In the genomic region with DNA sequence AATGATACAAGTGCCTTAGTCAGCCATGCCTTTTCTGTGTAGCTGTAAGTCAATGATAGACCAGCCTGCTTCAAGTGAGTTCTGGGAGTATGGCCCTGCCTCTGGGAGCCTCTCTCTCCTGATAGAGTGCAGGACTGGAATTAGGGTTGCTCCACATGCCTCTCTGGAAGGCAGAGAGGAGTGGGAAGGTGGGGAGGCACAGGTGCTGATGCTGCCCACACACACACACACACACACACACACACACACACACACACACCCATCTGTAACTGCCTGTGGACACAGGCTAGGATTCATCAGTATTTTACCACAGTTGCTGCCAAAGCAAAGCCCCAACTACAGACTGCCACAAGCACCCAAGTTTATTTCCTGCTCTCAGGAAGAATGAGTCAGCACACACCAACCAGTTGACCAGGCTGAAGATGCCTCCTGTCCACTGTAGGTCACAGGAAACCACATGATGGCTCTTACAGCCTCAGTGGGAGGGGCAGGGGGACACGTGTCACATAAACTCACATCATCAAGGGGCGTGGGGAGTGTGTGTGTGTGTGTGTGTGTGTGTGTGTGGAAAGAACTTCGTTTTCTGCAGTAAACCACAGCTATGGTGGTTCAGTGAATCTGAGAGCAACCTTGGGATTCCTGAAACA, we compare ENCODE assay signal across 14 mouse cellular contexts. TPM values are rescaled to one million over a fixed set of nuclear protein-coding genes. Genes with fewer than 3 reads are reported as not detected.
DNase-seq lines count a peak whose midpoint lies in the region; ATAC-seq and TF ChIP-seq lines count a peak whose summit lies in the region.
"Had no signal": no experiment of that assay in that cellular context is flagged by ENCODE, and none has a peak within 500 bp of the region (broad histone marks: within the 10 kb centered on the region; RNA-seq: fewer than 3 reads in every experiment).

No protein-coding gene starts in this region.

- H3K4me1 ChIP-seq in lung, embryonic 14.5 days (ENCODE audit: insufficient read depth): no peaks in the 10 kb centered on the region
- H3K4me1 ChIP-seq in bone marrow macrophage, adult 2 months (ENCODE audit: control insufficient read depth, insufficient read depth, low read length): peaks cover 61% of the 10 kb centered on the region
- no peaks in the 10 kb centered on the region; the same call in 1 of the 2 replicates for H3K4me1 ChIP-seq in liver, postnatal 0 days (ENCODE audit: insufficient read depth)
- H3K4me1 ChIP-seq in stomach, postnatal 0 days (replicated peaks; ENCODE audit: control insufficient read depth, insufficient read depth): no peaks in the 10 kb centered on the region
- H3K4me1 ChIP-seq in kidney, embryonic 16.5 days (ENCODE audit: insufficient read depth, low read length): no peaks in the 10 kb centered on the region
- H3K4me1 ChIP-seq: embryonic facial prominence, embryonic 12.5 days had no signal

- no peak for TF ChIP-seq CTCF in lung, embryonic 14.5 days (IDR thresholded peaks at IDR 0.05; ENCODE audit: low read depth)
- no peak for TF ChIP-seq CTCF in bone marrow macrophage, adult 2 months (IDR thresholded peaks at IDR 0.05; ENCODE audit: low read depth, low read length)
- TF ChIP-seq CTCF in liver, postnatal 0 days (IDR thresholded peaks at IDR 0.05; ENCODE audit: low read depth): no peak
- TF ChIP-seq CTCF in stomach, postnatal 0 days (IDR thresholded peaks at IDR 0.05; ENCODE audit: low read depth): no peak

- no peak overlapping the region for H3K4me2 ChIP-seq in lung, embryonic 14.5 days
- H3K4me2 ChIP-seq in liver, postnatal 0 days (ENCODE audit: low read depth, low read length): no peak overlapping the region
- no peak overlapping the region for H3K4me2 ChIP-seq in stomach, postnatal 0 days (replicated peaks; ENCODE audit: low read depth)
- H3K4me2 ChIP-seq in kidney, embryonic 16.5 days (replicated peaks; ENCODE audit: low read depth, low read length): no peak overlapping the region
- H3K4me2 ChIP-seq: embryonic facial prominence, embryonic 12.5 days had no signal

- TF ChIP-seq POLR2A in bone marrow macrophage, adult 2 months (IDR thresholded peaks at IDR 0.05; ENCODE audit: borderline replicate concordance, low read depth, low read length): no peak

- H3K27me3 ChIP-seq in lung, embryonic 14.5 days (ENCODE audit: insufficient read depth, low read length): no peaks in the 10 kb centered on the region
- no peaks in the 10 kb centered on the region for H3K27me3 ChIP-seq in liver, postnatal 0 days (ENCODE audit: insufficient read depth, low read length)
- H3K27me3 ChIP-seq in stomach, postnatal 0 days (ENCODE audit: control insufficient read depth, insufficient read depth, low read length): no peaks in the 10 kb centered on the region
- no peaks in the 10 kb centered on the region for H3K27me3 ChIP-seq in kidney, embryonic 16.5 days (ENCODE audit: insufficient read depth, low read length)
- H3K27me3 ChIP-seq: embryonic facial prominence, embryonic 12.5 days had no signal

- no peak for ATAC-seq in lung, embryonic 14.5 days (ENCODE audit: insufficient read depth)
- peak; percentile 47 for ATAC-seq in liver, postnatal 0 days
- no peak for ATAC-seq in stomach, postnatal 0 days (ENCODE audit: low FRiP score, low TSS enrichment)
- ATAC-seq in erythroblast, adult 5-6 weeks (replicated peaks; ENCODE audit: low FRiP score, poor library complexity, severe bottlenecking): no peak
- no peak for ATAC-seq in kidney, embryonic 16.5 days (ENCODE audit: low FRiP score, low TSS enrichment)

- H3K9me3 ChIP-seq in lung, embryonic 14.5 days (ENCODE audit: low read depth, low read length): no peaks in the 10 kb centered on the region
- no peaks in the 10 kb centered on the region for H3K9me3 ChIP-seq in liver, postnatal 0 days (ENCODE audit: low read length)
- H3K9me3 ChIP-seq in stomach, postnatal 0 days (ENCODE audit: control insufficient read depth, low read length): no peaks in the 10 kb centered on the region
- no peaks in the 10 kb centered on the region for H3K9me3 ChIP-seq in kidney, embryonic 16.5 days (ENCODE audit: low read length)
- H3K9me3 ChIP-seq: embryonic facial prominence, embryonic 12.5 days had no signal

- no peak overlapping the region for H3K4me3 ChIP-seq in lung, embryonic 14.5 days (ENCODE audit: low read depth, low read length)
- no peak overlapping the region for H3K4me3 ChIP-seq in bone marrow macrophage, adult 2 months (ENCODE audit: insufficient read depth, low read length)
- H3K4me3 ChIP-seq in liver, postnatal 0 days (ENCODE audit: low read depth, low read length): no peak overlapping the region
- H3K4me3 ChIP-seq in stomach, postnatal 0 days (ENCODE audit: low read depth, low read length): no peak overlapping the region
- no peak overlapping the region for H3K4me3 ChIP-seq in kidney, embryonic 16.5 days (ENCODE audit: low read length)
- H3K4me3 ChIP-seq: embryonic facial prominence, embryonic 12.5 days had no signal

- peak; percentile 3 for DNase-seq in lung, embryonic 14.5 days
- DNase-seq in lung, postnatal 14 days: no peak
- peak; percentile 34 for DNase-seq in liver, postnatal 0 days
- peak; percentile 6 for DNase-seq in stomach, postnatal 0 days (ENCODE audit: low spot score)
- DNase-seq in spleen, postnatal 14 days (ENCODE audit: low spot score in 2 of 2): no peak
- DNase-seq: cerebellum, adult 11-12 months; kidney, postnatal 10 days had no signal

- TF ChIP-seq EP300 in liver, postnatal 0 days (IDR thresholded peaks at IDR 0.05; ENCODE audit: low read depth): no peak
- no peak for TF ChIP-seq EP300 in stomach, postnatal 0 days (optimal IDR thresholded peaks at IDR 0.05)

- no peak overlapping the region for H3K27ac ChIP-seq in lung, embryonic 14.5 days (ENCODE audit: low read depth)
- H3K27ac ChIP-seq in bone marrow macrophage, adult 2 months (ENCODE audit: insufficient read depth, low read depth, low read length): peak overlapping the region; percentile 96
- no peak overlapping the region for H3K27ac ChIP-seq in liver, postnatal 0 days (ENCODE audit: low read depth)
- H3K27ac ChIP-seq in stomach, postnatal 0 days (replicated peaks): no peak overlapping the region
- H3K27ac ChIP-seq in kidney, embryonic 16.5 days (ENCODE audit: low read length): no peak overlapping the region
- H3K27ac ChIP-seq: embryonic facial prominence, embryonic 12.5 days had no signal

- WGBS in lung, embryonic 14.5 days: 39% methylated on average over 3 of the region's 3 CpGs
- WGBS in liver, postnatal 0 days (ENCODE audit: insufficient replicate concordance): 10% methylated on average over 3 of the region's 3 CpGs
- WGBS in stomach, postnatal 0 days: 41% methylated on average over 3 of the region's 3 CpGs
- 54% methylated on average over 3 of the region's 3 CpGs for WGBS in kidney, embryonic 16.5 days

- H3K36me3 ChIP-seq in lung, embryonic 14.5 days (ENCODE audit: insufficient read depth): no peaks in the 10 kb centered on the region
- H3K36me3 ChIP-seq in liver, postnatal 0 days (replicated peaks; ENCODE audit: insufficient read depth, low read length): no peaks in the 10 kb centered on the region
- no peaks in the 10 kb centered on the region for H3K36me3 ChIP-seq in stomach, postnatal 0 days (ENCODE audit: control insufficient read depth, insufficient read depth, low read length)
- no peaks in the 10 kb centered on the region for H3K36me3 ChIP-seq in kidney, embryonic 16.5 days (ENCODE audit: insufficient read depth, low read length)
- H3K36me3 ChIP-seq: embryonic facial prominence, embryonic 12.5 days had no signal

- no peak overlapping the region for H3K9ac ChIP-seq in lung, embryonic 14.5 days
- no peak overlapping the region for H3K9ac ChIP-seq in liver, postnatal 0 days (replicated peaks)
- H3K9ac ChIP-seq in stomach, postnatal 0 days (ENCODE audit: low read length): no peak overlapping the region
- H3K9ac ChIP-seq in kidney, embryonic 16.5 days (replicated peaks; ENCODE audit: low read length): no peak overlapping the region
- H3K9ac ChIP-seq: embryonic facial prominence, embryonic 12.5 days had no signal

RNA-seq across cellular contexts. Expression of a gene that starts 3.7 kb away (rescaled TPM):
- polyA plus RNA-seq in lung, embryonic 14.5 days (2014; fragmentation: Nextera tagmentation; extraction: Ambion mirVana): not detected in 2 replicates
- 1.5 and 1.7 TPM in 2 replicates for polyA plus RNA-seq in bone marrow macrophage, adult 2 months (2012; ENCODE audit: insufficient read depth, insufficient read length, missing spikeins)
- polyA plus RNA-seq in liver, postnatal 0 days (2015; fragmentation: Nextera tagmentation; extraction: Ambion mirVana): 0.29 TPM in 1 of 2 replicates, not detected in the other
- polyA plus RNA-seq in stomach, postnatal 0 days (2015; fragmentation: Nextera tagmentation; extraction: Ambion mirVana): not detected in 2 replicates
- total RNA-seq in erythroblast, adult 5-6 weeks (2015; ENCODE audit: low replicate concordance): not detected in 2 replicates
- total RNA-seq in erythroblast, adult 5-6 weeks (2017; ENCODE audit: low replicate concordance): 0.60 and 2.2 TPM in 2 replicates
- not detected in 2 replicates for polyA plus RNA-seq in kidney, embryonic 16.5 days (2015; fragmentation: Nextera tagmentation; extraction: Ambion mirVana)
- total RNA-seq: megakaryocyte-erythroid progenitor cell, adult 5-6 weeks had no signal
- polyA plus RNA-seq: embryonic facial prominence, embryonic 12.5 days; frontal cortex, adult 2 months; hindbrain, embryonic 11.5 days had no signal

RNA-seq across cellular contexts. Expression of a gene that starts 24.4 kb away (rescaled TPM):
- polyA plus RNA-seq in lung, embryonic 14.5 days (2014; fragmentation: Nextera tagmentation; extraction: Ambion mirVana): 0.11 and 0.29 TPM in 2 replicates
- 112 and 116 TPM in 2 replicates for polyA plus RNA-seq in bone marrow macrophage, adult 2 months (2012; ENCODE audit: insufficient read depth, insufficient read length, missing spikeins)
- polyA plus RNA-seq in liver, postnatal 0 days (2015; fragmentation: Nextera tagmentation; extraction: Ambion mirVana): 2.2 and 2.4 TPM in 2 replicates
- 0.10 and 0.17 TPM in 2 replicates for polyA plus RNA-seq in stomach, postnatal 0 days (2015; fragmentation: Nextera tagmentation; extraction: Ambion mirVana)
- 5.2 and 9.2 TPM in 2 replicates for total RNA-seq in erythroblast, adult 5-6 weeks (2015; ENCODE audit: low replicate concordance)
- 3.1 and 5.4 TPM in 2 replicates for total RNA-seq in erythroblast, adult 5-6 weeks (2017; ENCODE audit: low replicate concordance)
- polyA plus RNA-seq in kidney, embryonic 16.5 days (2015; fragmentation: Nextera tagmentation; extraction: Ambion mirVana): 0.36 and 0.40 TPM in 2 replicates
- total RNA-seq: megakaryocyte-erythroid progenitor cell, adult 5-6 weeks had no signal
- polyA plus RNA-seq: embryonic facial prominence, embryonic 12.5 days had no signal

RNA-seq across cellular contexts. Expression of a gene that starts 31.1 kb away (rescaled TPM):
- 0.36 and 0.43 TPM in 2 replicates for polyA plus RNA-seq in lung, embryonic 14.5 days (2014; fragmentation: Nextera tagmentation; extraction: Ambion mirVana)
- polyA plus RNA-seq in bone marrow macrophage, adult 2 months (2012; ENCODE audit: insufficient read depth, insufficient read length, missing spikeins): 194 and 220 TPM in 2 replicates
- polyA plus RNA-seq in liver, postnatal 0 days (2015; fragmentation: Nextera tagmentation; extraction: Ambion mirVana): 1.8 and 2.5 TPM in 2 replicates
- 0.12 TPM in 2 replicates for polyA plus RNA-seq in stomach, postnatal 0 days (2015; fragmentation: Nextera tagmentation; extraction: Ambion mirVana)
- total RNA-seq in erythroblast, adult 5-6 weeks (2015; ENCODE audit: low replicate concordance): 9.2 and 20.9 TPM in 2 replicates
- 9.6 and 14.8 TPM in 2 replicates for total RNA-seq in erythroblast, adult 5-6 weeks (2017; ENCODE audit: low replicate concordance)
- polyA plus RNA-seq in kidney, embryonic 16.5 days (2015; fragmentation: Nextera tagmentation; extraction: Ambion mirVana): 0.32 and 0.37 TPM in 2 replicates

RNA-seq across cellular contexts. Expression of a gene that starts 36.4 kb away (rescaled TPM):
- polyA plus RNA-seq in lung, embryonic 14.5 days (2014; fragmentation: Nextera tagmentation; extraction: Ambion mirVana): 2.2 and 3.2 TPM in 2 replicates
- 447 and 482 TPM in 2 replicates for polyA plus RNA-seq in bone marrow macrophage, adult 2 months (2012; ENCODE audit: insufficient read depth, insufficient read length, missing spikeins)
- 16.3 and 17.3 TPM in 2 replicates for polyA plus RNA-seq in liver, postnatal 0 days (2015; fragmentation: Nextera tagmentation; extraction: Ambion mirVana)
- polyA plus RNA-seq in stomach, postnatal 0 days (2015; fragmentation: Nextera tagmentation; extraction: Ambion mirVana): 3.2 and 4.1 TPM in 2 replicates
- 1.5 and 2.3 TPM in 2 replicates for total RNA-seq in erythroblast, adult 5-6 weeks (2015; ENCODE audit: low replicate concordance)
- total RNA-seq in erythroblast, adult 5-6 weeks (2017; ENCODE audit: low replicate concordance): 1.8 and 3.4 TPM in 2 replicates
- polyA plus RNA-seq in kidney, embryonic 16.5 days (2015; fragmentation: Nextera tagmentation; extraction: Ambion mirVana): 1.6 and 2.5 TPM in 2 replicates
- total RNA-seq: megakaryocyte-erythroid progenitor cell, adult 5-6 weeks had no signal

RNA-seq across cellular contexts. Expression of a gene that starts 50.7 kb away (rescaled TPM):
- polyA plus RNA-seq in lung, embryonic 14.5 days (2014; fragmentation: Nextera tagmentation; extraction: Ambion mirVana): not detected in 2 replicates
- polyA plus RNA-seq in bone marrow macrophage, adult 2 months (2012; ENCODE audit: insufficient read depth, insufficient read length, missing spikeins): 3.4 and 5.1 TPM in 2 replicates
- polyA plus RNA-seq in liver, postnatal 0 days (2015; fragmentation: Nextera tagmentation; extraction: Ambion mirVana): not detected in 2 replicates
- polyA plus RNA-seq in stomach, postnatal 0 days (2015; fragmentation: Nextera tagmentation; extraction: Ambion mirVana): not detected in 2 replicates
- total RNA-seq in erythroblast, adult 5-6 weeks (2015; ENCODE audit: low replicate concordance): not detected in 2 replicates
- not detected in 2 replicates for total RNA-seq in erythroblast, adult 5-6 weeks (2017; ENCODE audit: low replicate concordance)
- not detected in 2 replicates for polyA plus RNA-seq in kidney, embryonic 16.5 days (2015; fragmentation: Nextera tagmentation; extraction: Ambion mirVana)
- total RNA-seq: megakaryocyte-erythroid progenitor cell, adult 5-6 weeks had no signal
- polyA plus RNA-seq: embryonic facial prominence, embryonic 12.5 days; hindbrain, embryonic 11.5 days had no signal

Comparison
In these comparisons a context has a peak if more than half of its experiments do, and no peak if none do; other contexts are left out.
1. DNase-seq: peak in lung, embryonic 14.5 days (single experiment), liver, postnatal 0 days (single experiment) and stomach, postnatal 0 days (single experiment); none in lung, postnatal 14 days (single experiment) and spleen, postnatal 14 days (0 of 2).
2. RNA of a gene that starts 24.4 kb away (polyA plus RNA-seq): 112 to 116 TPM in bone marrow macrophage, adult 2 months; 2.2 to 2.4 TPM in liver, postnatal 0 days, 0.36 to 0.40 TPM in kidney, embryonic 16.5 days, 0.11 to 0.29 TPM in lung, embryonic 14.5 days and 0.10 to 0.17 TPM in stomach, postnatal 0 days; every median in the first group is over 10 times any median in the second.
3. RNA of a gene that starts 31.1 kb away (polyA plus RNA-seq): 194 to 220 TPM in bone marrow macrophage, adult 2 months; 1.8 to 2.5 TPM in liver, postnatal 0 days, 0.36 to 0.43 TPM in lung, embryonic 14.5 days, 0.32 to 0.37 TPM in kidney, embryonic 16.5 days and 0.12 TPM in stomach, postnatal 0 days; every median in the first group is over 10 times any median in the second.